Mouse (Mus musculus): ENCODE measurements around the gene Gm42742. TPM values are rescaled to one million over a fixed set of nuclear protein-coding genes. Genes with fewer than 3 reads are reported as not detected.
A peak's percentile ranks its signal among the peaks of the same experiment; 100 is the strongest.

Gm42742 gene
- total and polyA plus RNA-seq, 3 experiments = 13.8 to 27.2 TPM; not detected in 1

GRCm38 (mm10) chr7:127026616-127026983 lies 5.7 kb upstream of the Gm42742 start:
- TF ChIP-seq SIN3A (IDR thresholded peaks at IDR 0.05; ENCODE audit: low read length) (peak; percentile 20; the same call in 1 of the 2 replicates), CHD2 (IDR thresholded peaks at IDR 0.05; ENCODE audit: low read length) (no peak)
- Histone ChIP-seq H3K4me1 (ENCODE audit: control insufficient read depth in 1 of 2, insufficient read depth in 2 of 2, low read length in 2 of 2) (peaks cover 26 to 47% of the 10 kb centered on the region in 2 experiments), H3K36me3 (ENCODE audit: control insufficient read depth in 1 of 2, insufficient read depth in 2 of 2, low read length in 2 of 2) (peaks cover 17 to 50% of the 10 kb centered on the region in 2 experiments), H3K9me3 (replicated peaks; ENCODE audit: insufficient read depth, low read length) (no peaks in the 10 kb centered on the region), H3K9ac (ENCODE audit: control insufficient read depth, low read depth, low read length, poor library complexity, severe bottlenecking) (peak overlapping the region; percentile 97), H3K79me2 (ENCODE audit: control insufficient read depth, insufficient read depth, low read length, poor library complexity) (peaks cover 41% of the 10 kb centered on the region), H3K27me3 (ENCODE audit: control insufficient read depth in 1 of 2, insufficient read depth in 2 of 2, low read length in 2 of 2) (no peaks in the 10 kb centered on the region), H3K4me3 (ENCODE audit: control insufficient read depth in 1 of 2, insufficient read depth in 1 of 2, low read depth in 2 of 2, low read length in 2 of 2) (no peak overlapping the region; a peak in 1 of 4 replicates), H3K27ac (ENCODE audit: control insufficient read depth, low read depth, low read length) (peak overlapping the region; percentile 93)
- no peak for DNase-seq (ENCODE audit: low read depth, low spot score)

GRCm38 (mm10) chr7:127026161-127026600 lies 5.3 kb upstream of the Gm42742 start:
- TF ChIP-seq HCFC1 (IDR thresholded peaks at IDR 0.05; ENCODE audit: low read depth, low read length) = peak; percentile 49; the same call in 1 of the 2 replicates
- TF ChIP-seq BHLHE40 (IDR thresholded peaks at IDR 0.05; ENCODE audit: borderline replicate concordance, low read depth, low read length) = no peak
- no peak for TF ChIP-seq USF1 (IDR thresholded peaks at IDR 0.05; ENCODE audit: low read depth, low read length)
- peak; percentile 36 for TF ChIP-seq TCF12 (IDR thresholded peaks at IDR 0.05; ENCODE audit: low read depth, low read length)
- peak; percentile 5; the same call in 1 of the 2 replicates for TF ChIP-seq MXI1 (IDR thresholded peaks at IDR 0.05; ENCODE audit: low read depth, low read length)
- TF ChIP-seq RAD21 (IDR thresholded peaks at IDR 0.05; ENCODE audit: low read depth, low read length) = no peak
- TF ChIP-seq SIN3A (IDR thresholded peaks at IDR 0.05; ENCODE audit: low read length) = peak; percentile 19; the same call in 1 of the 2 replicates
- TF ChIP-seq TBP (IDR thresholded peaks at IDR 0.05; ENCODE audit: low read depth, low read length) = 0 out of 2 replicates have a peak, but pooled peaks have one; percentile 53
- TF ChIP-seq UBTF (IDR thresholded peaks at IDR 0.05; ENCODE audit: borderline replicate concordance, insufficient read depth, low read depth, low read length) = peak; percentile 84; the same call in 1 of the 2 replicates
- TF ChIP-seq ZMIZ1 (IDR thresholded peaks at IDR 0.05; ENCODE audit: low read depth, low read length) = peak; percentile 48; the same call in 1 of the 2 replicates
- TF ChIP-seq POLR2A (IDR thresholded peaks at IDR 0.05; ENCODE audit: control insufficient read depth in 1 of 2, insufficient read depth in 1 of 2, low read depth in 1 of 2, low read length in 2 of 2, poor library complexity in 1 of 2) = peak; percentile 42 to 66; a peak in 3 of 4 replicates
- TF ChIP-seq RCOR1 (IDR thresholded peaks at IDR 0.05; ENCODE audit: low read depth, low read length) = no peak
- TF ChIP-seq E2F4 (IDR thresholded peaks at IDR 0.05; ENCODE audit: borderline replicate concordance, low read depth, low read length) = peak; percentile 70; the same call in 1 of the 2 replicates
- TF ChIP-seq NELFE (IDR thresholded peaks at IDR 0.05; ENCODE audit: low read depth, low read length) = peak; percentile 52
- DNase-seq (ENCODE audit: low read depth, low spot score) = peak; percentile 85
- H3K4me3 ChIP-seq (ENCODE audit: control insufficient read depth in 1 of 2, insufficient read depth in 1 of 2, low read depth in 2 of 2, low read length in 2 of 2) = peak overlapping the region; percentile 59 to 86; a peak in 3 of 4 replicates
- H3K36me3 ChIP-seq (ENCODE audit: control insufficient read depth in 1 of 2, insufficient read depth in 2 of 2, low read length in 2 of 2) = peaks cover 15 to 46% of the 10 kb centered on the region in 2 experiments
- peak overlapping the region; percentile 93 for H3K27ac ChIP-seq (ENCODE audit: control insufficient read depth, low read depth, low read length)
- H3K9ac ChIP-seq (ENCODE audit: control insufficient read depth, low read depth, low read length, poor library complexity, severe bottlenecking) = peak overlapping the region; percentile 97
- H3K4me1 ChIP-seq (ENCODE audit: control insufficient read depth in 1 of 2, insufficient read depth in 2 of 2, low read length in 2 of 2) = peaks cover 22 to 44% of the 10 kb centered on the region in 2 experiments
- H3K79me2 ChIP-seq (ENCODE audit: control insufficient read depth, insufficient read depth, low read length, poor library complexity) = peaks cover 41% of the 10 kb centered on the region
- no peaks in the 10 kb centered on the region for H3K27me3 ChIP-seq (ENCODE audit: control insufficient read depth in 1 of 2, insufficient read depth in 2 of 2, low read length in 2 of 2)
- no peaks in the 10 kb centered on the region for H3K9me3 ChIP-seq (replicated peaks; ENCODE audit: insufficient read depth, low read length)

Data from MEL (cell line).